Mouse (Mus musculus) gastrocnemius, postnatal 4 days (tissue): ENCODE data around the gene Sorbs1. TPM values are rescaled to one million over a fixed set of nuclear protein-coding genes. Genes with fewer than 3 reads are reported as not detected.
A peak's percentile ranks its signal among the peaks of the same experiment; 100 is the strongest.
"Not testable (repeated sequence)": the region's sequence is repeated elsewhere in the genome, so short reads cannot be mapped to it uniquely, and the experiment has no call there.

Source experiments
- DNase-seq, 2 experiments: peaks; one replicate each; pipeline ENCODE4 v3.0.0; 2021 to 2022; ENCODE audit warnings: low spot score in 2 of 2, mixed read lengths in 2 of 2
- long read RNA-seq, 2 experiments: library from polyadenylated mRNA; stranded (forward); transcript quantifications; one replicate each; pipeline ENCODE4 v2.0.0; 2021
- total RNA-seq, 2 experiments: library from RNA; stranded (reverse); gene quantifications; 2 replicates each; pipeline ENCODE4 v1.2.3; 2021

Sorbs1 gene
- 100 to 1,000 TPM; 114 to 144 TPM for total RNA-seq
- long read RNA-seq, experiment 1, partial matches to known transcripts = 7 of 33 reads
- long read RNA-seq, experiment 1, other reads (novel, unspliced or antisense) = 25 of 33 reads
- long read RNA-seq, experiment 2, partial matches to known transcripts = 4 of 46 reads
- long read RNA-seq, experiment 2, other reads (novel, unspliced or antisense) = 42 of 46 reads

- DNase-seq = peak; percentile 94 to 96
Observed at GRCm38 (mm10) chr19:40513632-40514078, at the start of gene Sorbs1. TSS of gene Sorbs1 (minus strand) at chr19:40513779.

- not testable (repeated sequence) for DNase-seq
Observed at GRCm38 (mm10) chr19:40561521-40561920, 47.9 kb upstream of the Sorbs1 start.

- DNase-seq = no peak
Observed at GRCm38 (mm10) chr19:40556029-40556428, 42.5 kb upstream of the Sorbs1 start.

- no peak for DNase-seq
Observed at GRCm38 (mm10) chr19:40555136-40555535, 41.6 kb upstream of the Sorbs1 start.

- no peak for DNase-seq
Observed at GRCm38 (mm10) chr19:40554343-40554742, 40.8 kb upstream of the Sorbs1 start.

GRCm38 (mm10) chr19:40553849-40554248, 40.3 kb upstream of the Sorbs1 start:
- no peak for DNase-seq

GRCm38 (mm10) chr19:40553014-40553789, 39.6 kb upstream of the Sorbs1 start:
- no peak for DNase-seq

- no peak for DNase-seq
Observed at GRCm38 (mm10) chr19:40549516-40550135, 36.0 kb upstream of the Sorbs1 start.

GRCm38 (mm10) chr19:40548796-40549515, 35.4 kb upstream of the Sorbs1 start:
- DNase-seq = no peak

- no peak for DNase-seq
Observed at GRCm38 (mm10) chr19:40548386-40548785, 34.8 kb upstream of the Sorbs1 start.

- peak in 1 of 2 experiments; percentile 40 for DNase-seq
Observed at GRCm38 (mm10) chr19:40544856-40545255, 31.3 kb upstream of the Sorbs1 start.

GRCm38 (mm10) chr19:40542776-40543175, 29.2 kb upstream of the Sorbs1 start:
- no peak for DNase-seq

GRCm38 (mm10) chr19:40536526-40536925, 22.9 kb upstream of the Sorbs1 start:
- DNase-seq = no peak

- no peak for DNase-seq
Observed at GRCm38 (mm10) chr19:40532525-40532924, 18.9 kb upstream of the Sorbs1 start.

GRCm38 (mm10) chr19:40530323-40530722, 16.7 kb upstream of the Sorbs1 start:
- DNase-seq = no peak

- DNase-seq = no peak
Observed at GRCm38 (mm10) chr19:40528254-40528653, 14.7 kb upstream of the Sorbs1 start.

- no peak for DNase-seq
Observed at GRCm38 (mm10) chr19:40526367-40527014, 12.9 kb upstream of the Sorbs1 start.

GRCm38 (mm10) chr19:40523431-40524005, 9.9 kb upstream of the Sorbs1 start:
- DNase-seq = no peak

- no peak for DNase-seq
Observed at GRCm38 (mm10) chr19:40520403-40520802, 6.8 kb upstream of the Sorbs1 start.

- no peak for DNase-seq
Observed at GRCm38 (mm10) chr19:40518706-40519105, 5.1 kb upstream of the Sorbs1 start.

- DNase-seq = no peak
Observed at GRCm38 (mm10) chr19:40515596-40515995, 2.0 kb upstream of the Sorbs1 start.
